Mouse (Mus musculus) limb, embryonic 12.5 days (tissue): ENCODE measurements around the gene Gal3st4. TPM values are rescaled to one million over a fixed set of nuclear protein-coding genes. Genes with fewer than 3 reads are reported as not detected.

ENCODE experiments used
- ATAC-seq: fragments of 200-750 bp; cut with Nextera tagmentation; 2 replicates; pipeline ENCODE4 v1.8.0; 2017; ENCODE audit warnings: low read depth, moderate TSS enrichment; ENCODE audit not compliant: insufficient number of reproducible peaks, insufficient read depth, low FRiP score, low TSS enrichment
- H3K27ac ChIP-seq: fragments of 300-500 bp; sonication (generic); 2 replicates; pipeline ENCODE4 v1.5.1; 2016; ENCODE audit warnings: mild to moderate bottlenecking, moderate library complexity
- H3K27me3 ChIP-seq: fragments of 300-500 bp; sonication (generic); 2 replicates; pipeline ENCODE4 v1.6.1; 2016; ENCODE audit warnings: mild to moderate bottlenecking, moderate library complexity
- H3K36me3 ChIP-seq: fragments of 300-500 bp; sonication (generic); 2 replicates; pipeline ENCODE4 v1.6.1; 2016; ENCODE audit warnings: mild to moderate bottlenecking, moderate library complexity
- H3K4me1 ChIP-seq: fragments of 300-500 bp; sonication (generic); replicated peaks from 2 replicates; pipeline ENCODE4 v1.6.1; 2016
- H3K4me2 ChIP-seq: fragments of 300-500 bp; sonication (generic); 2 replicates; pipeline ENCODE4 v1.6.1; 2016; ENCODE audit warnings: mild to moderate bottlenecking, moderate library complexity
- H3K4me3 ChIP-seq: fragments of 300-500 bp; sonication (generic); replicated peaks from 2 replicates; pipeline ENCODE4 v1.5.1; 2016; ENCODE audit warnings: mild to moderate bottlenecking
- H3K9ac ChIP-seq: fragments of 300-500 bp; sonication (generic); replicated peaks from 2 replicates; pipeline ENCODE4 v1.6.1; 2016; ENCODE audit warnings: mild to moderate bottlenecking, moderate library complexity
- H3K9me3 ChIP-seq: fragments of 300-500 bp; sonication (generic); 2 replicates; pipeline ENCODE4 v1.6.1; 2016; ENCODE audit warnings: mild to moderate bottlenecking, moderate library complexity
- WGBS: fragments of 180-500 bp; shearing (Covaris S2); methylation state at CpG from one replicate; pipeline ENCODE4 v1.1.7; 2016; 5-methylcytosine and 5-hydroxymethylcytosine counted together
- polyA plus RNA-seq: library from polyadenylated mRNA; unstranded; fragments of >200 nt; fragmentation: Nextera tagmentation; extraction: Ambion mirVana; gene quantifications from 2 replicates; pipeline ENCODE4 v1.2.1, GENCODE M21; 2016

The Gal3st4 gene
- polyA plus RNA-seq, 1 experiment from 2014 or later = 4.5 TPM

DNA sequence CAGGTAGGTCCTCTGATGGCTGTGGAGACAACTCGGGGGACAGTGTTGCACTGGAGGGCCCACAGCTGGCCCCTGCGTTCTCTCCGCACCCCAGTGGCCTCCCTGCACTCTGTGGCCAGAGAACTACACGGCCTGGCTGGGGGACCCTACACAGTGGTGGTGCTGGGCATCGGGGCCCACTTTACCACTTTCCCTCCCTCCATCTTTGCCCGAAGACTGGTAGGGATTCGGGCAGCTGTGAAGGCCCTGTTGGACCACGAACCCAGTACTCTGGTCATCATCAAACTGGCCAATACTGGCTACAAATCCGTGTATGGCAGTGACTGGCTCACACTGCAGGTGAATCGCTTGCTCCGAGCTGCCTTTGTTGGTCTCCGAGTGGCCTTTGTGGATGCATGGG, 21.5 kb downstream of the Gal3st4 start:
- no peak overlapping the region for H3K4me3 ChIP-seq
- no peak for ATAC-seq
- no peak overlapping the region for H3K9ac ChIP-seq
- H3K27ac ChIP-seq = no peak overlapping the region
- H3K4me2 ChIP-seq = no peak overlapping the region
- WGBS = 83% methylated on average over 12 of the region's 12 CpGs
- H3K27me3 ChIP-seq = no peaks in the 10 kb centered on the region
- H3K4me1 ChIP-seq = peaks cover 6% of the 10 kb centered on the region
- no peaks in the 10 kb centered on the region for H3K36me3 ChIP-seq
- H3K9me3 ChIP-seq = no peaks in the 10 kb centered on the region

- Histone ChIP-seq H3K4me2 (no peak overlapping the region), H3K4me1 (no peaks in the 10 kb centered on the region), H3K4me3 (no peak overlapping the region), H3K9ac (no peak overlapping the region), H3K36me3 (no peaks in the 10 kb centered on the region), H3K9me3 (no peaks in the 10 kb centered on the region), H3K27me3 (no peaks in the 10 kb centered on the region), H3K27ac (no peak overlapping the region)
- 32% methylated on average over 2 of the region's 2 CpGs for WGBS
- no peak for ATAC-seq
Observed at GRCm38 (mm10) chr5:138241511-138241910, 31.1 kb downstream of the Gal3st4 start.

- no peak for ATAC-seq
- no peaks in the 10 kb centered on the region for H3K9me3 ChIP-seq
- no peaks in the 10 kb centered on the region for H3K27me3 ChIP-seq
- no peak overlapping the region for H3K27ac ChIP-seq
- H3K9ac ChIP-seq = no peak overlapping the region
- no peaks in the 10 kb centered on the region for H3K4me1 ChIP-seq
- no peak overlapping the region for H3K4me3 ChIP-seq
- no peak overlapping the region for H3K4me2 ChIP-seq
- H3K36me3 ChIP-seq = no peaks in the 10 kb centered on the region
Observed at GRCm38 (mm10) chr5:138234224-138234623, 38.4 kb downstream of the Gal3st4 start.

- ATAC-seq = no peak
- no peak overlapping the region for H3K27ac ChIP-seq
- WGBS = 81% methylated on average over 2 of the region's 2 CpGs
Observed at GRCm38 (mm10) chr5:138233778-138234177, 38.9 kb downstream of the Gal3st4 start.

GRCm38 (mm10) chr5:138229511-138229910, 43.1 kb downstream of the Gal3st4 start:
- no peak overlapping the region for H3K9ac ChIP-seq
- H3K4me3 ChIP-seq = no peak overlapping the region
- H3K27me3 ChIP-seq = no peaks in the 10 kb centered on the region
- H3K4me2 ChIP-seq = no peak overlapping the region
- 90% methylated on average over 3 of the region's 3 CpGs for WGBS
- H3K27ac ChIP-seq = no peak overlapping the region
- H3K9me3 ChIP-seq = no peaks in the 10 kb centered on the region
- ATAC-seq = no peak
- no peaks in the 10 kb centered on the region for H3K4me1 ChIP-seq
- H3K36me3 ChIP-seq = no peaks in the 10 kb centered on the region

More at GRCm38 (mm10) chr5:138233778-138234177, 38.9 kb downstream of the Gal3st4 start:
- H3K27me3 ChIP-seq = no peaks in the 10 kb centered on the region
- no peak overlapping the region for H3K9ac ChIP-seq
- H3K4me1 ChIP-seq = no peaks in the 10 kb centered on the region
- H3K4me3 ChIP-seq = no peak overlapping the region
- no peak overlapping the region for H3K4me2 ChIP-seq
- no peaks in the 10 kb centered on the region for H3K9me3 ChIP-seq
- no peaks in the 10 kb centered on the region for H3K36me3 ChIP-seq

DNA sequence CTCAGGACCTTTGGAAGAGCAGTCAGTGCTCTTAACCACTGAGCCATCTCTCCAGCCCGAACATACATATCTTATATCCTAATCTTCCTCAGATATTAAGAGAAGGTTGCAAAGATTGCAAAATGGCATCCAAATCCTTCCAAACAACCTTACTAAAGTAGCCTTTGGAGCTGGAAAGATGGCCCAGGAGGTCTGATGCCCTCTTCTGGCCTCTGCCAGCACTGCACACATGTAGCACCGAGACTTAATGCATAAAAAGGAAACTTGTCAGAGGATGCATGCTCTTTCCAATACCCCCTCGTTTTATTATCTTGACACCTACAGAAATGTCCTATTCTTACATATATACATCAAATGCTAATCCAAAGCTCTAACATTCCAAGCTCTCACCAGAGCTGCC, 44.6 kb downstream of the Gal3st4 start:
- no peaks in the 10 kb centered on the region for H3K9me3 ChIP-seq
- 55% methylated on average over 3 of the region's 3 CpGs for WGBS
- no peak overlapping the region for H3K4me3 ChIP-seq
- no peak overlapping the region for H3K4me2 ChIP-seq
- no peaks in the 10 kb centered on the region for H3K36me3 ChIP-seq
- no peaks in the 10 kb centered on the region for H3K27me3 ChIP-seq
- H3K9ac ChIP-seq = no peak overlapping the region
- H3K27ac ChIP-seq = no peak overlapping the region
- H3K4me1 ChIP-seq = no peaks in the 10 kb centered on the region
- no peak for ATAC-seq

- no peak for ATAC-seq
- 80% methylated on average over 2 of the region's 2 CpGs for WGBS
Observed at GRCm38 (mm10) chr5:138227367-138227766, 45.3 kb downstream of the Gal3st4 start.

GRCm38 (mm10) chr5:138226491-138226890, 46.1 kb downstream of the Gal3st4 start:
- 74% methylated on average over 4 of the region's 4 CpGs for WGBS
- Histone ChIP-seq H3K27me3 (no peaks in the 10 kb centered on the region), H3K4me1 (no peaks in the 10 kb centered on the region), H3K9ac (no peak overlapping the region), H3K36me3 (no peaks in the 10 kb centered on the region), H3K27ac (no peak overlapping the region), H3K4me3 (no peak overlapping the region), H3K9me3 (no peaks in the 10 kb centered on the region), H3K4me2 (no peak overlapping the region)
- no peak for ATAC-seq

More at GRCm38 (mm10) chr5:138227367-138227766, 45.3 kb downstream of the Gal3st4 start:
- Histone ChIP-seq H3K4me1 (no peaks in the 10 kb centered on the region), H3K27me3 (no peaks in the 10 kb centered on the region), H3K27ac (no peak overlapping the region), H3K9ac (no peak overlapping the region), H3K9me3 (no peaks in the 10 kb centered on the region), H3K4me3 (no peak overlapping the region), H3K4me2 (no peak overlapping the region), H3K36me3 (no peaks in the 10 kb centered on the region)

GRCm38 (mm10) chr5:138225700-138226099, 46.9 kb downstream of the Gal3st4 start, which contains the start of gene Nxpe5:
Gene Nxpe5 (plus strand): TSS chr5:138225898.
- H3K9ac ChIP-seq = no peak within 1 kb of the TSS
- WGBS = 53% methylated on average over 2 of the region's 2 CpGs
- no peak for ATAC-seq

DNA sequence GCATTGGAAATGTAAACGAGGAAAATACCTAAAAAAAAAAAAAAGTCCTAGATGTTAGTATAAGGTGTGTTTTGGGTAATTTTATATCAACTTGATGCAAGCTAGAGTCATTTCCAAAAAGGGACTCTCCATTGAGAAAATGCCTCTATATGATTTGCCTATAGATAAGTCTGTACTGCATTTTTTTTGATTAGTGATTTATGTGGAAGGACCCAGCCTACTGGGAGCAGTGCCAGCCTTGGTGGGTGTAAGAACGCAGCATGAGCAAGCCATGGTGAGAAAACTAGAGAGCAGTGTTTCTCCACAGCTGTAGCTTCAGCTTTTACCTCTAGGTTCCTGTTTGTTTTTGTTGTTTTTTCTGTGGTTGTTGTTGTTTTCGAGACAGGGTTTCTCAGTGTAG, 49.4 kb downstream of the Gal3st4 start:
- Histone ChIP-seq H3K9ac (no peak overlapping the region), H3K36me3 (no peaks in the 10 kb centered on the region), H3K27ac (no peak overlapping the region), H3K4me1 (no peaks in the 10 kb centered on the region), H3K4me2 (no peak overlapping the region), H3K27me3 (no peaks in the 10 kb centered on the region), H3K4me3 (no peak overlapping the region), H3K9me3 (no peaks in the 10 kb centered on the region)
- no peak for ATAC-seq
- 68% methylated on average over 3 of the region's 3 CpGs for WGBS

More at GRCm38 (mm10) chr5:138225700-138226099, 46.9 kb downstream of the Gal3st4 start, which contains the start of gene Nxpe5:
- no peaks in the 10 kb centered on the region for H3K9me3 ChIP-seq
- H3K4me2 ChIP-seq = no peak within 1 kb of the TSS
- H3K4me1 ChIP-seq = no peaks in the 10 kb centered on the region
- H3K36me3 ChIP-seq = no peaks in the 10 kb centered on the region
- no peak within 1 kb of the TSS for H3K27ac ChIP-seq
- no peaks in the 10 kb centered on the region for H3K27me3 ChIP-seq
- H3K4me3 ChIP-seq = no peak within 1 kb of the TSS

DNA sequence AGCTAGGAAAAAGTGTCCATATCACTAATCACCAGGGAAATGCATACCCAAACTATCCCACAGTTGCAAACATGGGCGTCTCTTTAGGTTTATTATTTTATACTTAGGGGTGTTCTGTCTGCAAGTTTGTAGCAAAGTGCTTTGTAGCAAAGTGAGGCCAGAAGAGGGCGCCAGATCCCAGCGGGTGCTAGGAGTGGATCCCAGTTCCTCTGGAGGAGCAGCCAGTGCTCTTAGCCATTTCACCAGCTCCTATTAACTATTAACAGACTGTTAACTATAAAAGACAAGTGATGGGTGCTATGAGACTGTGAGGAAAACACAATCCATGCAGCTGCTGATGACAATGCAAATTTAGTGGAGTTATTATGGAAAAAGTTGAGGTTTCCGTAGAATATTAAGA, 50.5 kb downstream of the Gal3st4 start:
- WGBS = 27% methylated on average over 4 of the region's 4 CpGs
- no peak overlapping the region for H3K4me3 ChIP-seq
- peaks cover 7% of the 10 kb centered on the region; the same call in 1 of the 2 replicates for H3K9me3 ChIP-seq
- H3K4me1 ChIP-seq = no peaks in the 10 kb centered on the region
- ATAC-seq = no peak
- no peaks in the 10 kb centered on the region for H3K27me3 ChIP-seq
- no peaks in the 10 kb centered on the region for H3K36me3 ChIP-seq
- no peak overlapping the region for H3K27ac ChIP-seq
- no peak overlapping the region for H3K4me2 ChIP-seq
- H3K9ac ChIP-seq = no peak overlapping the region

DNA sequence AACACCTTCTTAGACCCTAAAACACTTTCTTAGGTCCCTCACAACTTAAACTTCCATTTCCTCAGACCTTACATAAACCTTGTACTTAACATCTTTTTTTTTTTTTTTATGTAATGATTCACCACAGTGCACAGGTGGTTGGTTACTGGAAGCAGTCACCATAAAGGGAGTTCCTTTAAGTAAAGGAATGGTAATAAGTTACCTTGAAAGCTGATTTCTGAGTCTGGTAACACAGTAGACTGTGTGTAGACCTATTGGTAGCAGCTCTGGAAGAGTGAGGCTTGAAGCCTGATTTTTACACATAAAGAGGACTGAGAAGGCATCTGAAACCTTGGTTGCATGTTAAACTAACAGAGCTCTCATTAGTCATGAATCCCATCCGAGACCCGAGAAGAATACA, 52.8 kb downstream of the Gal3st4 start:
- no peak overlapping the region for H3K4me3 ChIP-seq
- H3K4me2 ChIP-seq = no peak overlapping the region
- H3K9me3 ChIP-seq = peaks cover 29% of the 10 kb centered on the region
- no peaks in the 10 kb centered on the region for H3K36me3 ChIP-seq
- 70% methylated on average over 2 of the region's 2 CpGs for WGBS
- ATAC-seq = no peak
- no peaks in the 10 kb centered on the region for H3K27me3 ChIP-seq
- no peaks in the 10 kb centered on the region for H3K4me1 ChIP-seq
- H3K9ac ChIP-seq = no peak overlapping the region
- no peak overlapping the region for H3K27ac ChIP-seq
